Mouse (Mus musculus): ENCODE measurements around the gene Cd164l2. TPM values are rescaled to one million over a fixed set of nuclear protein-coding genes. Genes with fewer than 3 reads are reported as not detected.

Gene Cd164l2
- polyA plus RNA-seq, 1 experiment: 0.22 TPM

GRCm38 (mm10) chr4:133197355-133197754 lies 14.6 kb upstream of the Cd164l2 start:
- H3K27me3 ChIP-seq (ENCODE audit: control insufficient read depth, insufficient read depth, insufficient read length): no peaks in the 10 kb centered on the region
- H3K36me3 ChIP-seq (ENCODE audit: control insufficient read depth, insufficient read depth): peaks cover 26% of the 10 kb centered on the region
- TF ChIP-seq MYOG (IDR thresholded peaks at IDR 0.05; ENCODE audit: control insufficient read depth in 1 of 3, insufficient read depth in 1 of 3, insufficient read length in 2 of 3, low read depth in 2 of 3) (no peak), TCF12 (IDR thresholded peaks at IDR 0.05; ENCODE audit: insufficient read depth, poor library complexity, severe bottlenecking) (no peak), CEBPB (IDR thresholded peaks at IDR 0.05; ENCODE audit: insufficient read depth, poor library complexity, severe bottlenecking) (no peak), MYOD1 (IDR thresholded peaks at IDR 0.05; ENCODE audit: control insufficient read depth in 1 of 3, insufficient read length in 2 of 3, low read depth in 2 of 3) (no peak), MAX (IDR thresholded peaks at IDR 0.05; ENCODE audit: low read depth) (no peak), POLR2AphosphoS2 (IDR thresholded peaks at IDR 0.05; ENCODE audit: insufficient read length, low read depth) (no peak), POLR2A (IDR thresholded peaks at IDR 0.05; ENCODE audit: insufficient read length, low read depth) (no peak), REST (IDR thresholded peaks at IDR 0.05; ENCODE audit: insufficient read depth, insufficient read length) (no peak), E2F4 (IDR thresholded peaks at IDR 0.05; ENCODE audit: insufficient read depth) (no peak), SRF (IDR thresholded peaks at IDR 0.05; ENCODE audit: control insufficient read depth, insufficient read length, low read depth) (no peak), TCF3 (IDR thresholded peaks at IDR 0.05; ENCODE audit: insufficient read length, low read depth) (no peak), USF1 (IDR thresholded peaks at IDR 0.05; ENCODE audit: low read depth) (no peak)
- no peak overlapping the region for H3K4me3 ChIP-seq
- H3K4me2 ChIP-seq (ENCODE audit: low read depth): no peak overlapping the region
- no peaks in the 10 kb centered on the region for H3K79me2 ChIP-seq (ENCODE audit: control insufficient read depth, insufficient read depth)
- no peak overlapping the region for H3ac ChIP-seq (ENCODE audit: control insufficient read depth, insufficient read length)

GRCm38 (mm10) chr4:133197801-133198286 lies 14.1 kb upstream of the Cd164l2 start:
- Histone ChIP-seq H3K27me3 (ENCODE audit: control insufficient read depth, insufficient read depth, insufficient read length) (no peaks in the 10 kb centered on the region), H3K79me2 (ENCODE audit: control insufficient read depth, insufficient read depth) (no peaks in the 10 kb centered on the region), H3K4me2 (ENCODE audit: low read depth) (no peak overlapping the region), H3K4me3 (no peak overlapping the region), H3K36me3 (ENCODE audit: control insufficient read depth, insufficient read depth) (peaks cover 21% of the 10 kb centered on the region), H3ac (ENCODE audit: control insufficient read depth, insufficient read length) (no peak overlapping the region)
- TF ChIP-seq E2F4 (IDR thresholded peaks at IDR 0.05; ENCODE audit: insufficient read depth): no peak
- TF ChIP-seq CEBPB (IDR thresholded peaks at IDR 0.05; ENCODE audit: insufficient read depth, poor library complexity, severe bottlenecking): no peak
- no peak for TF ChIP-seq TCF3 (IDR thresholded peaks at IDR 0.05; ENCODE audit: insufficient read length, low read depth)
- TF ChIP-seq POLR2A (IDR thresholded peaks at IDR 0.05; ENCODE audit: insufficient read length, low read depth): no peak
- no peak for TF ChIP-seq SRF (IDR thresholded peaks at IDR 0.05; ENCODE audit: control insufficient read depth, insufficient read length, low read depth)
- no peak for TF ChIP-seq MAX (IDR thresholded peaks at IDR 0.05; ENCODE audit: low read depth)
- TF ChIP-seq POLR2AphosphoS2 (IDR thresholded peaks at IDR 0.05; ENCODE audit: insufficient read length, low read depth): no peak
- no peak for TF ChIP-seq TCF12 (IDR thresholded peaks at IDR 0.05; ENCODE audit: insufficient read depth, poor library complexity, severe bottlenecking)
- no peak for TF ChIP-seq MYOD1 (IDR thresholded peaks at IDR 0.05; ENCODE audit: control insufficient read depth in 1 of 3, insufficient read length in 2 of 3, low read depth in 2 of 3)
- TF ChIP-seq MYOG (IDR thresholded peaks at IDR 0.05; ENCODE audit: control insufficient read depth in 1 of 3, insufficient read depth in 1 of 3, insufficient read length in 2 of 3, low read depth in 2 of 3): no peak
- no peak for TF ChIP-seq USF1 (IDR thresholded peaks at IDR 0.05; ENCODE audit: low read depth)
- TF ChIP-seq REST (IDR thresholded peaks at IDR 0.05; ENCODE audit: insufficient read depth, insufficient read length): no peak

GRCm38 (mm10) chr4:133198337-133199180 lies 13.4 kb upstream of the Cd164l2 start:
- TF ChIP-seq MAX (IDR thresholded peaks at IDR 0.05; ENCODE audit: low read depth) (no peak), MYOG (IDR thresholded peaks at IDR 0.05; ENCODE audit: control insufficient read depth in 1 of 3, insufficient read depth in 1 of 3, insufficient read length in 2 of 3, low read depth in 2 of 3) (peak in 1 of 3 experiments; percentile 3)
- Histone ChIP-seq H3K79me2 (ENCODE audit: control insufficient read depth, insufficient read depth) (no peaks in the 10 kb centered on the region), H3K27me3 (ENCODE audit: control insufficient read depth, insufficient read depth, insufficient read length) (no peaks in the 10 kb centered on the region), H3ac (ENCODE audit: control insufficient read depth, insufficient read length) (no peak overlapping the region), H3K4me3 (no peak overlapping the region), H3K36me3 (ENCODE audit: control insufficient read depth, insufficient read depth) (peaks cover 14% of the 10 kb centered on the region), H3K4me2 (ENCODE audit: low read depth) (no peak overlapping the region)

GRCm38 (mm10) chr4:133199743-133200142 lies 12.2 kb upstream of the Cd164l2 start:
- H3K79me2 ChIP-seq (ENCODE audit: control insufficient read depth, insufficient read depth): no peaks in the 10 kb centered on the region
- H3ac ChIP-seq (ENCODE audit: control insufficient read depth, insufficient read length): no peak overlapping the region
- H3K27me3 ChIP-seq (ENCODE audit: control insufficient read depth, insufficient read depth, insufficient read length): no peaks in the 10 kb centered on the region
- no peak overlapping the region for H3K4me3 ChIP-seq
- TF ChIP-seq POLR2AphosphoS2 (IDR thresholded peaks at IDR 0.05; ENCODE audit: insufficient read length, low read depth) (peak; percentile 16), POLR2A (IDR thresholded peaks at IDR 0.05; ENCODE audit: insufficient read length, low read depth) (peak; percentile 21), MYOD1 (IDR thresholded peaks at IDR 0.05; ENCODE audit: control insufficient read depth in 1 of 3, insufficient read length in 2 of 3, low read depth in 2 of 3) (no peak), USF1 (IDR thresholded peaks at IDR 0.05; ENCODE audit: low read depth) (no peak), SRF (IDR thresholded peaks at IDR 0.05; ENCODE audit: control insufficient read depth, insufficient read length, low read depth) (no peak), MAX (IDR thresholded peaks at IDR 0.05; ENCODE audit: low read depth) (no peak), REST (IDR thresholded peaks at IDR 0.05; ENCODE audit: insufficient read depth, insufficient read length) (no peak), MYOG (IDR thresholded peaks at IDR 0.05; ENCODE audit: control insufficient read depth in 1 of 3, insufficient read depth in 1 of 3, insufficient read length in 2 of 3, low read depth in 2 of 3) (no peak)
- peaks cover 7% of the 10 kb centered on the region for H3K36me3 ChIP-seq (ENCODE audit: control insufficient read depth, insufficient read depth)
- H3K4me2 ChIP-seq (ENCODE audit: low read depth): no peak overlapping the region

All from myocyte (in vitro differentiated cells).